Mouse (Mus musculus) heart, adult 8-10 months (tissue): Measurements from ENCODE around the gene Gm21976. TPM values are rescaled to one million over a fixed set of nuclear protein-coding genes. Genes with fewer than 3 reads are reported as not detected.

ENCODE experiments used
- DNase-seq: peaks from one replicate; pipeline ENCODE4 v3.0.0; 2022; ENCODE audit warnings: low spot score
- total RNA-seq, 4 experiments: library from RNA; stranded (reverse); gene quantifications; 2 replicates each; pipeline ENCODE4 v1.2.4; 2022

Gene Gm21976
- total RNA-seq, 4 experiments from 2014 or later = not detected

DNA sequence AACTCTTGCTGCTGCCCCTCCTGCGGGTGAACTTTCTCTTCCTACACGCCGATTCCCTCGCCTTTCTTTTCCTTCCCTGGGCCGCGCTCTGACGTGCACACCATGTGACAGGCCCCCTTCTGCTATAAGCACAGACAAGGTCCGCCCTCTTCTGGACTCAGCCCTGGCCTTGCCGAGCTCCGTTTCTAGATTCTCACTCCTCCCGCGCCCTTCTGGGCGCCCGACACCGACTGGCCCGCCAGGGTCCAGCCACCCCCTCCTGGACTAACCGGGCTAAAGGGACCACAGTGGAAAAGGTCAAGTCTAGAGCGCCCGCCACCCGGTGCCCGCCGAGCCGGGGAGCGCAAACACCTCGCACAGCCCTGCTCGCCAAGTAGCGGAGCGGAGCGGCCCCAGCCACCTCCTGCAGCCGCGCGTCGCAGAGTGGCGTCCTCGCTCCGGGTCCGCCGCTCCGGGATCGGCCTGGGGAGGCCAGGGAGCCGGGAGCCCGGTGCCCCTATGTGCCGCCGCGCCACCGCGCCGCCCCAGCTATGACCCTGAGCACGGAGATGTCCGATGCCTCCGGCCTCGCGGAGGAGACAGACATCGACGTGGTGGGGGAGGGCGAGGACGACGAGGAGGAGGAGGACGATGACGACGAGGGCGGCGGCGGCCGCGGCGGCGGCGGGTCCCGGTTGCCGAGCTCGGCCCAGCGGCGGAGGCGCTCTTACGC lies 74.6 kb downstream of the Gm21976 start, which contains the start of gene Foxd1:
Gene Foxd1 (plus strand): TSS at position 153 of the 712 bp plus-strand sequence.
- DNase-seq = no peak

DNA sequence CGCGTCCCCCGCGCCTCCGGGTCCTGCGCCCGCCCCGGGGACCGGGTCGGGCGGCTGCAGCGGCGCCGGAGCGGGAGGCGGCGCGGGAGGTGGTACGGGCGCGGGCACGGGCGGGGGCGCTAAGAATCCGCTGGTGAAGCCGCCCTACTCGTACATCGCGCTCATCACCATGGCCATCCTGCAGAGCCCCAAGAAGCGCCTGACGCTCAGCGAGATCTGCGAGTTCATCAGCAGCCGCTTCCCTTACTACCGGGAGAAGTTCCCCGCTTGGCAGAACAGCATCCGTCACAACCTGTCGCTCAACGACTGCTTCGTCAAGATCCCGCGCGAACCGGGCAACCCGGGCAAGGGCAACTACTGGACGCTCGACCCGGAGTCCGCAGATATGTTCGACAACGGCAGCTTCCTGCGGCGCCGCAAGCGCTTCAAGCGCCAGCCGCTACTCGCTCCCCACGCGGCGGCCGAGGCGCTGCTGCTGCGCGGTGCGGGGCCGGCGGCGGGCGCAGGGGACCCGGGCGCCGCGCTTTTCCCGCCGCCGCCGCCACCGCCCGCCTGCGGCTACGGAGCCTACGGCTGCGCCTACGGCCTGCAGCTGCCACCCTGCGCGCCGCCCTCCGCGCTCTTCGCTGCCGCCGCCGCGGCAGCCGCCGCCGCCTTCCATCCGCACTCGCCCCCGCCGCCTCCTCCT lies 75.3 kb downstream of the Gm21976 start:
- DNase-seq = no peak

DNA sequence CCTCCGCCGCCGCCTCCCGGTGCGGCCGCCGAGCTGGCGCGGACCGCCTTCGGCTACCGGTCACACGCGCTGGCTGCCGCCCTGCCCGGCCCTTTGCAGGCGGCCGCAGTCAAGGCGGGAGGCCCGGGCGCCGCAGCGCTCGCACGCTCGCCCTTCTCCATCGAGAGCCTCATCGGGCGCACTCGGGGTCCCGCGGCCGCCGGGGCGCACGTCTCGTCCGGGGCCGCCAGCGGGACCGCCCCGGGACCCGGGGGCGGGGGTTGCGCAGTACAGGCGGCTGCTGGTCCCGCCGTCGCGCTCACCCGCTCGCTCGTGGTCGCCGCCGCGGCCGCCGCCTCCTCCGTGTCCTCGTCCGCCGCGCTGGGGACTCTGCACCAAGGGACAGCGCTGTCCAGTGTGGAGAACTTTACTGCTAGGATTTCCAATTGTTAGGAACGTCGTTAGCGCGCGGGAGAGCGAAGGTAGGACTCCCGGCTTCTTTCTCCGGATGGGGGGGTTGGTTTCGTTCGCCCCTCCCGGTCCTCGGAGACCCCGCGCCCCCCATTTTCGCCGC lies 75.9 kb downstream of the Gm21976 start:
- DNase-seq = no peak

DNA sequence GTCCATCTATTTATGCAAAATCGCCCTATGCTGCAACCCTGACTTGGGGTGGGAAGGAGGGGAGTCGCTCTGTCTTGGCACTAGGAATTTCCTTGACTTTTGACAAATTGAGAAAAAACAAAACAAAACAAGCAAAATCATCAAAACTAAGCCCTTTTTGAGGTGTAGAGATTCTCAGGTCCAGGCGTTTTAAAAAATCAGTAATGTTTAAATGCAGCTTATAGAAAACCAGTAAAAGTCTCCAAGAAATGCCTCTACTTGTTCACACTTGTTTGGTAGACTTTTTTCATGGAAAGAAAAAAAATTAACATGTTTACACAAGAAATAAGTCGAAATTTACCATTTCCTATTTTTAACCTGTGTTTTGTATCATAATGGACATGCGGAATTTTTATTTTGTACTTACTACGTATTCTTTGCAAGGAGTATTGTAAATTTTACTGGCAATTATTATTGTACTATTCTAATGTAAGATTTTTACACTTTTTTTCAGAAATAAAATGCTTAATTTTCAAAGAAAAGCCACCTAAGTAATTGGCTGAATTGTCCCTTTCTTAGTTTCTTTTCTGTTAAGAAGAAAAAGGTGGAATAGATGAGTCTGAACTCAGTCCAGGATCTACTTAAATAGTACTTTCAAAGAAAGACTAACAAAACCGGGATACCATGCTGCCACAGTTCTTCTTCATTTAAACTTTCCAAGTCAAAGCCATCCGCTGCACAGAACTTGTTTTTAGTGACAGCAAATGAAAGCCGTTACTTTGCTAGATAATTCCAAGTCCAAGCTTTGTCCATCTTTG lies 76.7 kb downstream of the Gm21976 start:
- DNase-seq = no peak

Other genes with a start within 250 kb of the Gm21976 start
- 1 to 10 TPM; 4.6 to 6.7 (median 5.6) TPM for gene Arhgef28, start 73.4 kb upstream of the Gm21976 start, total RNA-seq
- gene Utp15, start 16.8 kb upstream of the Gm21976 start, total RNA-seq = 1 to 10 TPM; 5.5 to 6.9 (median 5.9) TPM
- 10 to 100 TPM; 34.2 to 49.4 (median 44.5) TPM for gene Ankra2, start 16.8 kb upstream of the Gm21976 start, total RNA-seq
- gene Btf3, start 37.1 kb downstream of the Gm21976 start, total RNA-seq = 100 to 1,000 TPM; 181 to 211 (median 205) TPM
- under 1 TPM in 1 of 4 experiments, not detected in 3; 0.06 TPM for gene Foxd1, start 74.4 kb downstream of the Gm21976 start, total RNA-seq
- not detected for gene Gm10320, start 212.1 kb downstream of the Gm21976 start, total RNA-seq